Mouse (Mus musculus): ENCODE data around the gene Snx18.

Snx18 gene

DNA sequence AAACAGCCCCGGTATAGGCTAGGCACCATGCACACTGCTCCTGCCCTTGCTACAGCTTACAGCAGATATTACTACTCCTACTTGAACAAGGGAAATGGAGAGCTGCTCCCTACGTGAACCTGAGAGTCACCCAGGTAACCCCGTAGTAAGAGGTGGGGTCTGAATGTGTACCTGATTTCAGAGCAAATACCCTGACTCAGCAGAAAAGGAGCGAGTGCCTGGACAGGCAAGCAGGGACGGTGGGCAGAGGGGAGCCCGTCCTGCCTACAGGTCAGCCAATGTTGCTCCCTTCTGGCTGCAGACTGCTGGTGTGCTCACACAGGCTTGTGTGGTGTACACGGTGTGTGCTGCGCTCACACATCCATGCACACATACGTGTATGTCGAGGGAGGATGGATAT lies 20.7 kb downstream of the Snx18 start:
- no peak for DNase-seq (ENCODE audit: low spot score in 2 of 2)

DNA sequence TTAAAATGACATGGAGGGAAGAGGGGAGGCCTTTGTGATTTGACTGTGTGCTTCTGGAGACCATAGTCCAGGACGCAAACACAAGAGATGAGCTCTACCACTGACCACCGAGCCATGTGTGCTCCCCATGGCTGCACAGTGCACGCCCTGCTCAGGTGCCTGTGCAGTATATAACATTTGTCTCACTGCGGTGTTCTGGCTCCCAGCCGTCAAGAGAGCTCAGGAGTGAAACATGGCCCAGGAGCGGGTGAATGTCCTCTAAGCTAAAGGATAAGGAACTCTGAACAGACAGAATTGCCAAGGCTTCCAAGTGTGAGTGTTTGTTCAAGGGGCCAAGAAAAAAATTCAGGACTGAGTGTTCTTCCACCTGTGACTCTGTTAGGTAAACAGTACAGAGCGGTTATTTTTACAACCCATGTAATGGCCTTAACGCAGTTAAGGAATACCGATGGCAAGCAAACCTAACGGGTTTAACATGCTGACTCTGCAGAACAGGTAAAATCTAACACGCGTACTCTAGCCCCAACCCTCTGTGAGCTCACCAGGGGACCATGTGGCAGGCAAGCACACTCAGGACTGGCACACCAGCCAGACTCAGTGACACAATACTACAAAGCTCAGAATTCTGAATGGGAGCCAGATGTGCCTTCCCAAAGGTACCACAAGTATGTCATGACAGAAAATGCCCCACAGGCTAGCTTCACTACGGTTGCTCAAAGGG lies 21.4 kb downstream of the Snx18 start:
- DNase-seq (ENCODE audit: low spot score in 2 of 2): no peak

DNA sequence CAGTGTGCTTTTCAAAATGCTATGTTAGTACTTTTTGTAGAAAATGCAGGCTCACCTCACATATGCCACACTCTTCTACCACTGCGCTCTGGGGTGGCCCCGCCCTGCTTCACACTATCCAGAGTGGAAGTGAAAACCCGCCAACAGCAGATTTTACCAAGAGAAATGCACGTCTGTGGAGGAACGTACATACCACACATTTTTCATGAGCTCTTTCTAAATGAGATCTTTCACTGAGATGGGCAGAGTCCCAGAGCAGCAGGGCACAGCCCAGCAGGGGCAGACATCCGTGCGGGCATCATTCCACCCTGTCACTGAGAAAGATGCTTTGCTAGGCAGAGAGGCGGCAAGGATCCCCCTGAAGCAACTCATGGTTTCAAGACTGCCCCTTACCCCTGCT lies 22.4 kb downstream of the Snx18 start:
- DNase-seq (ENCODE audit: low spot score in 2 of 2): no peak

DNA sequence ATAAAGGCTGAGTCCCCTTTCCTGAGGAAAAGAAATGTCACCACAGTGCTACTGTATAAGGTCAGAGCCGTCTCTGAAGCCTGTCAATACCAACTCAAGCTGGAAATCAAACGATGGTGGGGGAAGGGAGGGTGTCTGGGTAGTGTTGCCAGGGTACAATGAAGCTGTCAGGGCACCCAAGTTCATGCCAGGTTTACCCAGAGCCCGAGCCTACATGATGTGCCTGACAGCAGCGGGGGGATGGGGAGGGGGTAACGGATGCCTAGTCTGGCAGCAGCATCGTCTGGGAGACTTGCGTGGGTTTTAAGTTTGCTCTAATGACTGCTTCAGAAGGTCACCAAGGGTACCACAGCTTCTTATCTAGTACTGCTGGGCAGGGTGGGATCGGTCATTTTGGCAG lies 23.1 kb downstream of the Snx18 start:
- no peak for DNase-seq (ENCODE audit: low spot score in 2 of 2)

DNA sequence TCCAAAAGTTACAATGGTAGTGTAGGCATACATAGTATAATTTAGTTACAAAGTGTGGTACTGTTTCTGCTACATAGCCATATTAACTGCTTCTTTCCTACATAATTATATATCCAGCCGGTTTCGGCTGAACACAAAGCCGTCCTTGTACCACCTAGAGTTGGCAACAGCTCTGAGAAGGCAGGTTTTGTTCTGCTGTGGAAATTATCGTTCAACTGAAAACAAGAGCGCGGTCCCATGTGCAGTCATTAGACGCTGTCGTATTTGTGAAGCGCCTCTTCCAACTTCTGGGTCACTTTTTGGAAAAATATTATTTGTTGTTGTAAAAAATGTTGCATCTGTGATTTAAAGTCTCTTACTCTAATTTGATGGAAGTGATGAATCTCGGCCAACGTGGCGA lies 24.0 kb downstream of the Snx18 start:
- DNase-seq (ENCODE audit: low spot score in 2 of 2): no peak

DNA sequence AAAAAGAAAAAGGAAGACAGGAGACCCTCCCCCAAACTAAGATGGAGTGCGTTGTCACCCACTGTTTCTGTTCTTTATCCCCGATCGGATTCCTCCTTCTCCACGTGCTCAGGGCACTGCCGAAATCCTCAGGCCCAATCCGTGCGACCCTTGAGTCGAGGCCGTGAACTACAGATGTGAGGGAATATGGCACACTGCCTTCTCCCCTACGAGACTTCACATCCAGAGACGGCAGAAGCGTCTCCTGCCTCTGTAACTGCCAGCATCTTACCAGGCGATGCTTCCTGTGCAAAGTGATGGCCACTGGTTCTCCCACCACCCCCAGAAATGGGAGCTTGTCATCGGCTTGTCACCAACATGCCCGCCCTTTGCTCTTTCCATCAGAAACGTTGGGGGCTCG lies 24.7 kb downstream of the Snx18 start:
- no peak for DNase-seq (ENCODE audit: low spot score in 2 of 2)

DNA sequence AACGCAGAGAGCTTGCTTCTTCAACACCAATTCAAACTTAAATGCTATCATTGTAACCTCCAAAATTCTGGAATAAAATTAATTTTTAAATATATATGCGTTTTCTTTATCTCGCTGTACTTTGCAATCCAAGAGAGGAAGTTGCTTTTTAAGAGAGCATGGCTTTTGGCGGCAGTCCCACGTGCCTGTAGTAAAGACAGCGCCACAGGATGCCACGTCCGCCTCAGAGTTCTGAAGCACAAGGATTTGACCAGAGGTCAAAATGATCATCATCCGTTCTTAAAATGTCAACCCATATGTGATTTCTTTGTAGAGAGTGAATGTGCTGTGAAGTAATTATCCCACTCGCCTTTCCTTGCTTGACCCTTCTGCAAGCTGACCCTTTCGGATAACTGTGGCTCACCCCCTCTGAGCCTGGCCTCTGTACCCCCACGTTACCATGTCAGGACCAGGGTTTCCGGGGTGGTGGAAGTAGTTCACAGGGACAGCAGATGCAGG lies 25.6 kb downstream of the Snx18 start:
- no peak for DNase-seq (ENCODE audit: low spot score in 2 of 2)

DNA sequence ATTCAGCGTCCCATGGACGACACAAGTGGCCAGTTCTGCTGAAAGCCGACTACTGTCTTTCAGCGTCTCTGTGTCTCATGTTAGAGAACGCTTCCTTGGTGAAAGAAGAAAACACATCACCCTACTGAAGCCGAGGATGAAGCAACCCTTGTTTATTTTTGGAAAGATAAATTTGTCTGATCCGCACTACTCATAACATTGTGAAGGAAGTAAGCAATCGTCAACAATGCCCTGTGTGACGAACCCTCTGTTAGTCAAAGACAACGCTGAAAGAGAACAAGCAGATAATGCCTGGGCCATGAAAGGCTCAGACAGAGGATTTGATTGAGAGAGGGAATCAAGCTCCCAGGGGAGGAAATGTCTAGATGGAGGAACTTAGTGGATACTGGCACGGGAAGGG lies 27.0 kb downstream of the Snx18 start:
- no peak for DNase-seq (ENCODE audit: low spot score in 2 of 2)

DNA sequence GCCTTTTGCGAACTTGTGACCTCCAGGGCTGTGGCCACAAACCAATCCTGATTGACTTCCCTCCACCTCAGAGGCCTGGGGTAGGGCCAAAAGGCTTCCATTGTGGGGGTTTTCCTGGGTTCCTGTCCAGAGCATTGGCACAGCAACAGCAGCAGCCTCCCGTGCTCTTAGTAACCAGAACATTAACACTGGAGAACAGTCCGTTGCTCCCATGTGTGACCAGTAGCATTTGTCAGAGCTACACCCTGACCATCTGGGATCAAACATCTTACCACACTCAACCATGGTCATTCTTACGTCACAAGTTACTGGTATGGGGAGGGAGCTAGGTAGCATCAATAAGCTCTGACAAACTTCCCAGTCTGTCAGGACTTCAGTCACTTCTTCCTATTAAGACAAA lies 28.1 kb downstream of the Snx18 start:
- DNase-seq (ENCODE audit: low spot score in 2 of 2): no peak

DNA sequence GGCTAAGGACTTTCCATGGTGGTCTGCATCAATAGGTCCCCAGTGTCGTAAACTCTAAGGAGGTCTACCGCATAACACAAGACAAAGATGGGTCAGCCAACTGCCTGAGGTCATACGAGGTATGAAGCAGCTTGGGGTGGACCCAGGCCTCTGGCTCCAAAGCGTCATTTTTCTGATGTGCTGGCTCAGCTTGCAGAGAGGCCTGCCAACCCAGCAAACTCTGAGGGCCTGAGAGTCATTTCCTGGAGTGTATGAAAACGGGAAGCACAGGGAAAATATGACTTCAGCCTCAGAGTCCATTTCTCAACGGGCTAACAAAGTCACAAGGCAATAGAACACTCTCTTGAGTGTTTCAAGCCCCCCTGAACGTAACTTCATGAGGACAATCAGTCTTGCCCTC lies 28.9 kb downstream of the Snx18 start:
- no peak for DNase-seq (ENCODE audit: low spot score in 2 of 2)

DNA sequence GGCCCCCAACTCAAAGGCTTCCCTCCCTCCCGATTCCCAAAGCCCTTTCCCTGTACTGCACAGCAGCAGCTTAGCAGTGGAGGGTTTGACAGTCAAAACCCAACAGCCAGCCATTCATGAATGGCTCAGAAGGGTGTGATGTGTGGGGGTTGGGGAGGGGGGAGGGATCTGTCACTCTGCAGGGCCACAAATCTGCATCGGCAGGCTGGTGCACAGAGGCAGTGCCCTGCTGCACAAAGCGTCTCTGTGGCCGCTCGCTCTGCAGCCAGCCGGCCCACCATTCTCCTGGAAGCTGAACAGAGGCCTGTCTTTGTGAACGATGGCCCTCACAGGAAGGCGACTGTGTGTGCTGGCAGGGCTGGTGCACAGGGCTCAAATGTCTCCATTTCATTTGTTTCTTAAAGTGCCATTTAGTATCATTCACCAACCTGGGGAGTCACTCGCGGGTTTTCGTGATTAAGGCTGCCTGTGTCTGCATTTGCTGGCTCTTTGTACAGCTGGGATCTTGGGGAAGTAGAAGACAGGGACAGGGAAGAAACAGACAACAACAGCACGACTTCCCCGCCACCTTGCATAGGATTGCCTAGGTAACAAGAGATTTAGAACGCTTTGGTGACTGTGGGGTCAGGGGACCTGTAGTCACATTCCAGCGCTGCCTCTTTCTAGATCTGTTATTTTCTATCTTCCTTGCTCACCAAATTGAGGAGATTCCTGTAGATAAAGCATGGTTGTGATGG lies 31.0 kb downstream of the Snx18 start:
- peak; percentile 41 to 46 for DNase-seq (ENCODE audit: low spot score in 2 of 2)

DNA sequence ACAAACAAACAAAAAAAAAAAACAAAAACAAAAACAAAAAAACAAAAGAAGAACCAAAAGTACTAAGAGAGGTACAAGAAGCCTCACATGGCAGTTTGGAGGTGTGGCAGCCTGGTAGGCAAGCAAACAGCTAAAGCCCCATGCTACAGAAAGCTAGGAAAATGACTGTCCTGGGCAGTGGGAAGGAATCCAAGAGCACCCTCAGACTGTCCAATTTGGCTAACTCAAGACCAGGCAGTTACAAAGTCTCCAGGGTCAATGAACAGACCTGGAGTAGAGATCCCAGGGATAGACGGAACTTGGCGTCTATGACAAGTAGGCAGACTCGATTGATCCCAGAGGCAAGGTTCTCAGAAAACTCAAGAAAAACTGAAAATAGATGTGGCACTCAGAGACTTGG lies 32.8 kb downstream of the Snx18 start:
- DNase-seq (ENCODE audit: low spot score in 2 of 2): no peak

DNA sequence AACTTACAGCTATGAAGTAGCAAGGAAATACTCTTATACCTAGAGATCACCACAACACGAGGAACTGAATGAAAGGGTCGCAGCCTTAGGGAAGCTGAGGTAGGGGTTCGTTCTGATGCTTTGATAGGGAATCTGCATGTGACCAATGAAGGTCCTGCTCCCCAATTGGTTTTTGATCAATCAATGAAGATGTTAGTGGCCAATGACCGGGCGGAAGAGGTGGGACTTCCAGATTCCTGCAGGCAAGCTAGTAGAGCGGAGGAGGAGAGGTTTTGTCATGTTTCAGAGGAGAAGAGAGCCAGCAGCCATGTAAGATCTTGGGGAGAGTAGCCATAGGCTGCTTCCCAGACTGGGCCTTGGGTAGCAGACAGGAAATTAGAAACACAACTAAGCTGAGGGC lies 33.9 kb downstream of the Snx18 start:
- DNase-seq (ENCODE audit: low spot score in 2 of 2): no peak

DNA sequence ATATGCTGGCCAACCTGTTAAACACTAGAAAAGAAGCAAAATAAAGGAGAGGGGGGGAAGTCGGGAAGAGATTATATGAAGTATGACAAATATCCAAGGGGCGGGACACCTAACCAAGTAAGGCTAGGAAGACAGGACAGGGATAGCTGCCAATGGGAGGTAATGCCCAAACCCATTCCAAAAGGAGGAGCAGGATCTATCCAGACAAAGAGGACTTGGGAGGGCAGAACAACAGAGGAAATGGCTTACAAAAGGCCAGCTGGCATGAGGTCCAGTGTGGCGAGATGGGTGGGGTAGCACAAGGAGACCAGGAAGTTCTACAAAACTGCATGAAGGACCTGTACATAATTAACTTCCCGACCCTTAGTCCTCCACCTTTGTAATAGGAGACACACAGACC lies 34.8 kb downstream of the Snx18 start:
- no peak for DNase-seq (ENCODE audit: low spot score in 2 of 2)

DNA sequence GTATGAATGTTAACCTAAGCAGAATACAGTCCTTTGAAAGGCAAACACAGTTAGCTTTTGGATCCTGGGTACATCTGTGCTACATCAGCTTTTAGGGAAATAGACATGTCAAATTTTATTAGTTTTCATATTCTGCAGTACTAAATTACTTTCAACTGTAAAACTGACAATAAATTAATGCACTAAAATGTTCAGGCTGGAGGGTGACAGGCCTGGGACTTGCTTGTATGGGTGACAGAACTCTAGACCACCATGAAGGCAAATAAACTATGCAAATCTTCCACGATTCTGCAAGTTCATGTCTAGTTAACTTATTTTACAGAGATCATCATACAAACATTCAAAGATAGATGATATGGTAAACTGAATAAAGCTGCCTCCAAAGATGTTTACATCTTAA lies 36.3 kb downstream of the Snx18 start:
- no peak for DNase-seq (ENCODE audit: low spot score in 2 of 2)

DNA sequence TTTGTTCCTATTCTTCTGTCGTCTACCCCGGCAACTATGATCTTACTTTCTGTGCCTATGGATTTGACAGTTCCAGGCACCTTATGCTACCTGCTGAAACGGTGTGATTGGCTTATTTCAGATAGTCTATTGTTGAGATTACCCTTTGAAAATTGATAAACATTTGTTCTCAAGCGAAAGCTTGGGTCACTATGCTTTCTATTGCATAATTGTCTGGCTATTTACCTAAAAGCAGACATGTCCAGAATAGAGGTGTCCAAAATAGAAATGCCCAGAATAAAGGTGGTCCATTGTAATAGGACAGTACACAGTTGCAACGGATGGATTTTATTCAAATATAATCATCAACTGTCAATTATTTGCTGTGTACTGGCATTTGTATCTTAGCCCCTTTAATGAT lies 36.9 kb downstream of the Snx18 start:
- no peak for DNase-seq (ENCODE audit: low spot score in 2 of 2)

DNA sequence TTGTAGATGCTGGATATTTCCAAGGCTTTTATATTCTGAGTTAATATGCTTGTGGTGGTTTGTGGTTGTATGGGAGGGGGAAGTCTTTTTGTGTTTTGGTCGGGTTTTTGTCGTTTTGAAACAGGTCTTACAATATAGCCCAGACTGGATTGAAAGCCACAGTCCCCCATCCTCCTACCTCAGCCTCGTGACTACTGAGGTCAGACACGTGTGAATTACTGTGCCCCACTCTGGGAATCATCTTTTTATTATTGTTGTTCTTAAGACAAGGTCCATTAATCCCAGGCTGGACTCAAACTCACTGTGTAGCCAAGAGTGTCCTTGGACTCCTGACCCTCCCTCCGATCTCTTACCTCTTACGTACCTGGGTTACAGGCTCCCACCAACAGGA lies 38.0 kb downstream of the Snx18 start:
- DNase-seq (ENCODE audit: low spot score in 2 of 2): no peak

DNA sequence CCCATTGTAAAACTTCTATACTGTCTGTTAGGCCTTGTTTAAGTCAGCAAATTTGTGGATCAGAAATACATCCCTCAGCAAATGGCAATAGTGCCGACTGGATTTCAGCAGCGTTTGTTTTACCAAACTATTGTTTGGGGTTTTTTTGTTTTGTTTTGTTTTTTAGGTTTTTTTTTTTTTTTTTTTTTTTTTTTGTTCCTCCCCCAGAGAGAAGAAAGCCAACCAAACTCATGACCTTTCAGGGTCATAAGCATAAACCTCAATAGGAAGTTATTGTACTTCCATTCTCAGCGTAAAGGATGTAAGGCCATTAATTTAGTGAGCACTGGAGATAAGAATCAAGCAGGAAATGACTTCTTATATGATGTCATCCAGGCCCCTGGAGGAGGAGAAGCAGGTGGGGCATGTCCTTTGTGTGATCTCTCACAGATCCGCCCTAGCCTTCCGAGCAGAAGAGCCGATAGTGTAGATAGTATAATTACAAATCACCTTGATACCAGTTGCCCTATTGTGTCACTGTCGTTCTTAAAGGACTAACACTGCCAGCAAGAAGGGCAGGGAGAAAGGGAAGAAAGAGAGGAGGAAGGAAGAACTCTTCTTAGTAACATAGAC lies 38.5 kb downstream of the Snx18 start:
- DNase-seq (ENCODE audit: low spot score in 2 of 2): no peak

DNA sequence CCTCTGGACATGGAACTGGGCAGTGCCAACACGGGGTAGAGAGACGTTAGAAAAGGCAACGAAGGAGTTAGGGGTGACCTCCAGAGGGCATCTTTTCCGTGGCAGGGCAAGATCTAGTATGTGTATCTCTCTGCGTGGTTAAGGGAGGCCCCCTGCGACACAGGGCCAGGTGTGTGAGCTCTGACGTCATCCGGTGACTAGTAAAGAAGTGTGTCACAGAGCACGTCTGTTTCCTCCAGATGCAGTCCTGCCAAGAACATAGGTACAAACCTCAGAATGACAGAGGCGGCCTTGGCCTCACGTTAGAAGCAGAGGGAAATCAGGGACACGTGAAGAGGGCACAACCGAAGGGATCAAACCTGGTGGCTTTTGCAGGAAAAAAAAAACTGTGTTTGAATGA lies 44.1 kb downstream of the Snx18 start:
- DNase-seq (ENCODE audit: low spot score in 2 of 2): no peak

DNA sequence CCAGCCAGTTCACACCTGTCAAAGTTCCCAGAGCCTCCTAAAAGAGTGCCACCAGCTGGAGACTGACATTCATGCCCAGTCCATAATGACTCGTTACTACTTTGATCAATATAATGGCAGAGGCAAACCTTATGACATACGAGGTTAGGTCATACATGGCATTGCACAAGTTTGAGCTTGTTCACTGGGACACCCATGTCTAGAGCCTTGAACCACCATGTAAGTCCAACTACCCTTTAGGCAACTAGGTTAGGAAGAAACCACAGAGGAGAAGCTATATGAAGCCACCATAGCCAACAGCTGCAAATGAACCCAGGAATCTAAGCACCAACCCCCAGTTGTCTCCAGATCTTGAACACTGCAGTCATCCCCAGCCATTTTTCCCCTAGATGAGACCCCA lies 45.0 kb downstream of the Snx18 start:
- DNase-seq (ENCODE audit: low spot score in 2 of 2): no peak

DNA sequence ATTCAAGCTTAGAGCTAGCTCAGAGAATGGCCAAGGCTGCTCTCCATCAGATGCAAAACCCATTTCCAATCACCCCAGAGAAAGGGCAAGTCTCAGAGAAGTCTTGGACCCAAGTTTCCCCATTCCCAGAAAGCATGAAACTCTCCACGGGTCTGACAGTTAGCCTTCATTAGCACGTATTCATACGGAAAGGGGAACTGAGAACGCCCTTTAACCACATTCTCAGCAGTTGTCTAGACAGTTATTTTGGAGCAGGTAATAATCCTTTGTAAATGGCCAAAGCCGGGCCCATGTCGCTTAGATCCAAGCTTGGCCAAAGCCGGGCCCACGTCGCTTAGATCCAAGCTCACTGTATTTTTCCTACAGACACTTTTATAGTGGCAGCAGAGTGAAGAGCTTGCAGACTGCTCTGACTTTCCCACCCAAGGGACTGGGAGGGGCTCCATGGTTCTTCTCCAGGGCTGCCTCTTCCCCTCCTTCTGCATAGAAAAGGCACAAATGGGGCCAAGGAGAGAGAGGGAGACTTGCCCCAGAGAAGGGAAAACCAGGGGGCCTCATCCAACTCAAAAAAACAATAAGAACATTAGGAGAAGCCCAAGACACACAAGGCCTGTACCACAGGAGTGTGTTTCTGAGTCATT lies 46.2 kb downstream of the Snx18 start:
- no peak for DNase-seq (ENCODE audit: low spot score in 2 of 2)

DNA sequence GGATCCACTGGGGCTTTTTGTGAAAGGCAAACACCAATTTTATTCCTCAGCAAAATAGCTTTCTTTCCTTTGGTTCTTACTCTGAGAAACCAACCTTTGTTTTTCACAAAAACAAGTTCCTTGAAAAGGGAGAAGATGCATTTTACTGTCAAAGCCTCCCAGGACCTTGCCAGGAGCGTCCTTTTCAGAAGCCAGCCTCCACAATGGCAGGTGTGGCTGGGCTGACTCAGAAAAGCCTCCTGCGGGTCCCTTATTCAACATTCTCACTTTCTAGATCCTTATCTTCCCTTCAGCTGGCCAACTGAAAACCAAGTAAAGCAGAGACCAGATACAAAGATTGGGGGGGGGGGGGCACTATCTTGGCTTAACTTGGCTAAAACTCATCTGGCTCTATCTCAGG lies 48.8 kb downstream of the Snx18 start:
- DNase-seq (ENCODE audit: low spot score in 2 of 2): no peak

DNA sequence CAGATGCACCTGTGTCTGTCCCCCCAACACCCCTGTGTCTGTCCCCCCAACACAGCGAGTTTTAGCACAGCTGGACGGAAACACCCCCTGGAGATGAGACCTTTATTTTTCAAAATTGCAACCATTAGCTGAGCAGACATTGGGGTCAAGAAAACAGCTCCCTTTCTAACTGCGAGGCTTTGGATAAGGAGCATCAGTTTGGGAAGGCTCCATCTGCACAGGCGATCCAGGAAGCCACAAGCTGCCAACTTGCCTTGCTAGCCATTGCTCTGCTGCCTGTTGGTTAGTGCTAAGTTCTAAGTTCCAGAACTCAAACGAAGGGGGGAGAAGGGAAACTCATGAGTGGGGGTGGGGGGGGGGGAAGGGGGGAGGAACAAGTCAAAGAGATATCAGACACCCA lies 51.4 kb downstream of the Snx18 start:
- DNase-seq (ENCODE audit: low spot score in 2 of 2): no peak
